Mouse (Mus musculus) C2C12 (cell line): ENCODE measurements around the gene Ctsk.

Experiments
- CEBPB ChIP-seq: IDR thresholded peaks from one replicate; pipeline ENCODE4 v1.6.1; 2011; ENCODE audit warnings: low read depth, mild to moderate bottlenecking, control low read depth, moderate library complexity
- CTCF ChIP-seq: IDR thresholded peaks from one replicate; pipeline ENCODE4 v1.5.1; 2011; ENCODE audit not compliant: control insufficient read depth, insufficient read depth, insufficient read length
- MAX ChIP-seq: IDR thresholded peaks from one replicate; pipeline ENCODE4 v1.6.1; 2011; ENCODE audit warnings: mild to moderate bottlenecking, control low read depth
- MYOG ChIP-seq: IDR thresholded peaks from one replicate; pipeline ENCODE4 v1.6.1; 2011; ENCODE audit not compliant: control insufficient read depth, insufficient read length; ENCODE audit errors: extremely low read depth

- peak; percentile 15 for TF ChIP-seq CTCF
- TF ChIP-seq MAX, result peak; percentile 59
- TF ChIP-seq CEBPB, result no peak
- no peak for TF ChIP-seq MYOG
Measured at GRCm38 (mm10) chr3:95450408-95450807, 48.6 kb upstream of the Ctsk start.
